Mouse (Mus musculus) heart, postnatal 4 days (tissue): ENCODE measurements around the gene Defa28. TPM values are rescaled to one million over a fixed set of nuclear protein-coding genes. Genes with fewer than 3 reads are reported as not detected.
"Not testable (repeated sequence)": the region's sequence is repeated elsewhere in the genome, so short reads cannot be mapped to it uniquely, and the experiment has no call there.

ENCODE experiments used
- DNase-seq: peaks from one replicate; pipeline ENCODE4 v3.0.0; 2021
- total RNA-seq, 2 experiments: library from RNA; stranded (reverse); gene quantifications; 2 replicates each; pipeline ENCODE4 v1.2.3; 2021

Gene Defa28
- not detected for total RNA-seq

DNA sequence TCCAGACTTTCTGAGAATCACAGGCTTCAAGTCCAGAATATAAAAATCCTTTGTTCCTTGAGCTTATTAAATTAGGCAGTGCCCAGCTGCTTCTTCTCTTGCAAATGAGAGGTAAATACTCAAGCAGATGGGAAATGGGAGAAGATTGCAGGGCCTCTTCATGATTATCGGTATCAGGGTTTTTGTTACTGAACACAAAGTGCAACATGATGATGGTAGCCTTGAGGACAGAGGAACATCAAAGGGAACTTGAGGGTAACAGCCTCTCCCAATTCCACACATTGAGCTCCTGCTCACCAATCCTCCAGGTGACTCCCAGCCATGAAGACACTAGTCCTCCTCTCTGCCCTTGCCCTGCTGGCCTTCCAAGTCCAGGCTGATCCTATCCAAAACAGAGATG is at the start of gene Defa28:
Defa28 (plus strand) TSS at position 301 of the 400 bp plus-strand sequence.
- not testable (repeated sequence) for DNase-seq

DNA sequence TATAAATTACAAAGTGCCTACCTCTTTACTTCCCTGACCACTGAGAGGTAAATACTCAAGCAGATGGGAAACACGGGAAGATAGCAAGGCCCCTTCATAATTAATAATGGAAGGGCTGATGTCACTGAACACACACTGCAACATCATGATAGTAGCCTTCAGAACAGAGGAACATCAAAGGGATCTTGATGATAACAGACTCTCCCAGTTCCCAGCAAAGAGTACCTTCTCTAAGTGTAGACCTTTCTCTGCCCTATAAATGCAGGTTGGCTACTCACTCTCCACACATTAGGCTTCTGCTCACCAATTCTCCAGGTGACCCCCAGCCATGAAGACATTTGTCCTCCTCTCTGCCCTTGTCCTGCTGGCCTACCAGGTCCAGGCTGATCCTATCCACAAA is 17.7 kb upstream of the Defa28 start, which contains the start of gene Defa37:
Defa37 (plus strand) TSS at position 301 of the 400 bp plus-strand sequence.
- not testable (repeated sequence) for DNase-seq

DNA sequence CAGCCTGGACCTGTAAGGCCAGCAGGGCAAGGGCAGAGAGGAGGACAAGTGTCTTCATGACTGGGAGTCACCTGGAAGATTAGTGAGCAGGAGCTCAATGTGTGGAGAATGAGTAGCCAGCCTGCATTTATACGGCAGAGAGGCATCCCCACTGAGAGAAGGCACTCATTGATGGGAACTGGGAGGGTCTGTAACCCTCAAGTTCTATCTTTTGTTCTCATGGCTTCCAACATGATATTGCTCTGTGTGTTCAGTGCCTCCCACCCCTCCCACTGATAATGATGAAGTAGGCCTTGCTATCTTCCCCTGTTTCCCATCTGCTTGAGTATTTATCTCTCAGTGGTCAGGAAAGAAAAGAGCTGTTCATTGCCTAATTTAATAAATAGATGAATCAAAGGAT is 11.6 kb downstream of the Defa28 start, which contains the start of gene Gm7861:
Gm7861 (minus strand) TSS at position 101 of the 400 bp plus-strand sequence.
- not testable (repeated sequence) for DNase-seq

DNA sequence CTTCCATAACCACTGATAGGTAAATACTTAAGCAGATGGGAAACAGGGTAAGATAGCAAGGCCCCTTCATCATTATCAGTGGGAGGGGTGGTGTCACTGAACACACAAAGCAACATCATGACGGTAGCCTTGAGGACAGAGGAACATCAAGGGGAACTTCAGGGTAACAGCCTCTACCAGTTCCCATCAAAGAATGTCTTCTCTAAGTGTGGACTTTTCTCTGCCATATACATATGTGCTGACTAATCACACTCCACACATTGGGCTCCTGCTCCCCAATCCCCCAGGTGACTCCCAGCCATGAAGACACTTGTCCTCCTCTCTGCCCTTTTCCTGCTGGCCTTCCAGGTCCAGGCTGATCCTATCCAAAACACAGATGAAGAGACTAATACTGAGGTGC is 35.1 kb downstream of the Defa28 start, which contains the start of gene Defa26:
Defa26 (plus strand) TSS at position 301 of the 400 bp plus-strand sequence.
- DNase-seq: not testable (repeated sequence)

Other genes with a start within 250 kb of the Defa28 start
- gene Defa2, start 204.5 kb upstream of the Defa28 start, total RNA-seq: not detected
- not detected for gene Defa33, start 191.2 kb upstream of the Defa28 start, total RNA-seq
- gene Defa36, start 155.6 kb upstream of the Defa28 start, total RNA-seq: not detected
- not detected for gene Gm7849, start 126.4 kb upstream of the Defa28 start, total RNA-seq
- not detected for gene Defa20, start 73.7 kb upstream of the Defa28 start, total RNA-seq
- not detected for gene Defa32, start 54.0 kb upstream of the Defa28 start, total RNA-seq
- gene Defa37, start 17.6 kb upstream of the Defa28 start, total RNA-seq: not detected
- not detected for gene Gm7861, start 11.5 kb downstream of the Defa28 start, total RNA-seq
- not detected for gene Defa26, start 35.2 kb downstream of the Defa28 start, total RNA-seq
- not detected for gene Defa17, start 72.8 kb downstream of the Defa28 start, total RNA-seq
- gene Defa34, start 82.8 kb downstream of the Defa28 start, total RNA-seq: not detected
- not detected for gene AY761184, start 120.6 kb downstream of the Defa28 start, total RNA-seq
- gene Defa24, start 151.5 kb downstream of the Defa28 start, total RNA-seq: not detected
- gene Defb50, start 240.5 kb downstream of the Defa28 start, total RNA-seq: not detected